Mouse (Mus musculus) embryonic fibroblast, embryonic 13.5 days (primary cell): ENCODE measurements around the gene Dock9.

Experiments used
- CTCF ChIP-seq: IDR thresholded peaks from 2 replicates; pipeline ENCODE4 v1.5.1; 2011; ENCODE audit warnings: mild to moderate bottlenecking, control low read depth, low read length, moderate library complexity, borderline replicate concordance; ENCODE audit not compliant: insufficient read depth
- POLR2A ChIP-seq: IDR thresholded peaks from 2 replicates; pipeline ENCODE4 v1.6.1; 2011; ENCODE audit warnings: low read depth, mild to moderate bottlenecking, control low read depth, low read length, moderate library complexity

- TF ChIP-seq CTCF (no peak), POLR2A (no peak)
Observed at GRCm38 (mm10) chr14:121749084-121749483, 48.6 kb downstream of the Dock9 start.
